Comparison of ENCODE assay signal across 8 mouse cellular contexts in genomic region chr4:59801489-59801888, GRCm38 (mm10). TPM values are rescaled to one million over a fixed set of nuclear protein-coding genes. Genes with fewer than 3 reads are reported as not detected.
DNase-seq lines count a peak whose midpoint lies in the region; ATAC-seq and TF ChIP-seq lines count a peak whose summit lies in the region.

TSS of gene Inip (minus strand) at chr4:59801589.

- H3K4me3 ChIP-seq in liver, embryonic 11.5 days (ENCODE audit: low read depth, low read length), result no peak within 1 kb of the TSS
- no peak within 1 kb of the TSS for H3K4me3 ChIP-seq in embryonic facial prominence, embryonic 11.5 days (ENCODE audit: low read depth, low read length)
- H3K4me3 ChIP-seq in hindbrain, postnatal 0 days (ENCODE audit: low read length), result no peak within 1 kb of the TSS
- peak within 1 kb of the TSS; percentile 64 for H3K4me3 ChIP-seq in megakaryocyte, embryonic 14.5 days (replicated peaks)

- peaks cover 20% of the 10 kb centered on the region for H3K4me1 ChIP-seq in liver, embryonic 11.5 days (replicated peaks; ENCODE audit: control insufficient read depth, insufficient read depth, low read length)
- no peaks in the 10 kb centered on the region; the same call in 1 of the 2 replicates for H3K4me1 ChIP-seq in embryonic facial prominence, embryonic 11.5 days (ENCODE audit: control insufficient read depth, insufficient read depth, low read length)
- 0 out of 2 replicates have a peak, but pooled peaks cover 2% of the 10 kb centered on the region for H3K4me1 ChIP-seq in hindbrain, postnatal 0 days (ENCODE audit: insufficient read depth, low read length)
- peaks cover 68% of the 10 kb centered on the region for H3K4me1 ChIP-seq in megakaryocyte, embryonic 14.5 days

- ATAC-seq in liver, embryonic 11.5 days (replicated peaks; ENCODE audit: low FRiP score), result no peak
- no peak for ATAC-seq in embryonic facial prominence, embryonic 11.5 days (replicated peaks; ENCODE audit: insufficient number of reproducible peaks, low FRiP score, low TSS enrichment, low read depth)
- no peak for ATAC-seq in hindbrain, postnatal 0 days

- no peak within 1 kb of the TSS for H3K4me2 ChIP-seq in liver, embryonic 11.5 days
- no peak within 1 kb of the TSS for H3K4me2 ChIP-seq in embryonic facial prominence, embryonic 11.5 days (ENCODE audit: low read depth, low read length)
- no peak within 1 kb of the TSS for H3K4me2 ChIP-seq in hindbrain, postnatal 0 days (ENCODE audit: low read depth, low read length)

- no peak for DNase-seq in liver, embryonic 11.5 days (ENCODE audit: low spot score)
- DNase-seq in liver, result no peak
- DNase-seq in embryonic facial prominence, embryonic 11.5 days (ENCODE audit: low spot score), result no peak
- no peak for DNase-seq in hindbrain, postnatal 0 days (ENCODE audit: low spot score)
- no peak for DNase-seq in gastrocnemius, postnatal 10 days
- no peak for DNase-seq in kidney, adult 8-10 months
- no peak for DNase-seq in cerebellum, postnatal 25 days

- peak within 1 kb of the TSS; percentile 53; the same call in 1 of the 2 replicates for H3K27ac ChIP-seq in liver, embryonic 11.5 days (ENCODE audit: low read depth, low read length)
- no peak within 1 kb of the TSS for H3K27ac ChIP-seq in embryonic facial prominence, embryonic 11.5 days (replicated peaks; ENCODE audit: low read depth, low read length)
- H3K27ac ChIP-seq in hindbrain, postnatal 0 days, result no peak within 1 kb of the TSS

- no peaks in the 10 kb centered on the region for H3K36me3 ChIP-seq in liver, embryonic 11.5 days (ENCODE audit: control insufficient read depth, insufficient read depth, low read length)
- H3K36me3 ChIP-seq in embryonic facial prominence, embryonic 11.5 days (replicated peaks; ENCODE audit: control insufficient read depth, insufficient read depth, low read depth, low read length), result no peaks in the 10 kb centered on the region
- no peaks in the 10 kb centered on the region for H3K36me3 ChIP-seq in hindbrain, postnatal 0 days (ENCODE audit: insufficient read depth, low read length)
- H3K36me3 ChIP-seq in megakaryocyte, embryonic 14.5 days (replicated peaks; ENCODE audit: low read length), result no peaks in the 10 kb centered on the region

- H3K9me3 ChIP-seq in liver, embryonic 11.5 days (ENCODE audit: control insufficient read depth, low read length), result no peaks in the 10 kb centered on the region
- no peaks in the 10 kb centered on the region for H3K9me3 ChIP-seq in embryonic facial prominence, embryonic 11.5 days (replicated peaks; ENCODE audit: control insufficient read depth, low read length)
- no peaks in the 10 kb centered on the region for H3K9me3 ChIP-seq in hindbrain, postnatal 0 days (ENCODE audit: low read length)
- no peaks in the 10 kb centered on the region for H3K9me3 ChIP-seq in megakaryocyte, embryonic 14.5 days

- H3K9ac ChIP-seq in liver, embryonic 11.5 days (ENCODE audit: low read depth, low read length), result no peak within 1 kb of the TSS
- no peak within 1 kb of the TSS for H3K9ac ChIP-seq in embryonic facial prominence, embryonic 11.5 days (replicated peaks; ENCODE audit: low read length)
- no peak within 1 kb of the TSS for H3K9ac ChIP-seq in hindbrain, postnatal 0 days (replicated peaks; ENCODE audit: low read length)

- H3K27me3 ChIP-seq in liver, embryonic 11.5 days (replicated peaks; ENCODE audit: control insufficient read depth, insufficient read depth, low read length), result no peaks in the 10 kb centered on the region
- H3K27me3 ChIP-seq in embryonic facial prominence, embryonic 11.5 days (ENCODE audit: control insufficient read depth, insufficient read depth, low read length), result no peaks in the 10 kb centered on the region
- no peaks in the 10 kb centered on the region for H3K27me3 ChIP-seq in hindbrain, postnatal 0 days (ENCODE audit: insufficient read depth, low read length)
- H3K27me3 ChIP-seq in megakaryocyte, embryonic 14.5 days (replicated peaks), result no peaks in the 10 kb centered on the region

- no peak for TF ChIP-seq CTCF in hindbrain, postnatal 0 days (IDR thresholded peaks at IDR 0.05; ENCODE audit: low read depth)

RNA-seq across cellular contexts. Expression of gene Inip, which starts in this region (rescaled TPM):
- polyA plus RNA-seq in liver, embryonic 11.5 days (2014; fragmentation: Nextera tagmentation; extraction: Ambion mirVana), result 49.9 and 53.8 TPM in 2 replicates
- polyA plus RNA-seq in embryonic facial prominence, embryonic 11.5 days (2014; fragmentation: Nextera tagmentation; extraction: Ambion mirVana), result 97.2 and 103 TPM in 2 replicates
- 20.3 and 20.7 TPM in 2 replicates for total RNA-seq in hindbrain, postnatal 0 days (2014; rRNA removed)
- polyA plus RNA-seq in hindbrain, postnatal 0 days (2015; fragmentation: Nextera tagmentation; extraction: Ambion mirVana), result 40.2 and 40.5 TPM in 2 replicates
- 6.1 and 9.7 TPM in 2 replicates for polyA plus RNA-seq in megakaryocyte, embryonic 14.5 days (2012; ENCODE audit: insufficient read depth, low replicate concordance)
- 1 to 10 TPM; 4.9 to 7.1 TPM for total RNA-seq in gastrocnemius, postnatal 10 days (2021)
